ENCODE assay signal across 8 mouse cellular contexts in genomic region chr5:146315268-146315921, GRCm38 (mm10).
DNase-seq lines count a peak whose midpoint lies in the region; ATAC-seq and TF ChIP-seq lines count a peak whose summit lies in the region.

No protein-coding gene starts in this region.

- no peaks in the 10 kb centered on the region for H3K36me3 ChIP-seq in kidney, adult 2 months (ENCODE audit: control insufficient read depth, insufficient read depth, low read length)
- no peaks in the 10 kb centered on the region for H3K36me3 ChIP-seq in embryonic facial prominence, embryonic 11.5 days (replicated peaks; ENCODE audit: control insufficient read depth, insufficient read depth, low read depth, low read length)
- no peaks in the 10 kb centered on the region for H3K36me3 ChIP-seq in hindbrain, embryonic 14.5 days (replicated peaks; ENCODE audit: control insufficient read depth, insufficient read depth)
- H3K36me3 ChIP-seq in lung, embryonic 16.5 days (ENCODE audit: control insufficient read depth, insufficient read depth, low read length) = no peaks in the 10 kb centered on the region

- H3K4me3 ChIP-seq in kidney, adult 2 months (ENCODE audit: insufficient read depth, low read depth, low read length) = no peak overlapping the region
- no peak overlapping the region for H3K4me3 ChIP-seq in embryonic facial prominence, embryonic 11.5 days (ENCODE audit: low read depth, low read length)
- H3K4me3 ChIP-seq in hindbrain, embryonic 14.5 days (replicated peaks; ENCODE audit: low read length) = no peak overlapping the region
- H3K4me3 ChIP-seq in lung, embryonic 16.5 days (ENCODE audit: low read length) = peak overlapping the region; percentile 6; the same call in 1 of the 2 replicates

- no peak for ATAC-seq in embryonic facial prominence, embryonic 11.5 days (replicated peaks; ENCODE audit: insufficient number of reproducible peaks, low FRiP score, low TSS enrichment, low read depth)
- ATAC-seq in hindbrain, embryonic 14.5 days (ENCODE audit: low FRiP score) = peak; percentile 41; the same call in 1 of the 2 replicates
- peak; percentile 76 for ATAC-seq in lung, embryonic 16.5 days (ENCODE audit: low read depth)
- no peak for ATAC-seq in megakaryocyte-erythroid progenitor cell, adult 5-6 weeks (replicated peaks; ENCODE audit: low FRiP score, low TSS enrichment, poor library complexity, severe bottlenecking)

- no peaks in the 10 kb centered on the region for H3K9me3 ChIP-seq in embryonic facial prominence, embryonic 11.5 days (replicated peaks; ENCODE audit: control insufficient read depth, low read length)
- no peaks in the 10 kb centered on the region for H3K9me3 ChIP-seq in hindbrain, embryonic 14.5 days (ENCODE audit: control insufficient read depth, low read length)
- H3K9me3 ChIP-seq in lung, embryonic 16.5 days (ENCODE audit: control insufficient read depth, low read length) = no peaks in the 10 kb centered on the region

- H3K27me3 ChIP-seq in kidney, adult 2 months (replicated peaks; ENCODE audit: control insufficient read depth, insufficient read depth, low read length) = no peaks in the 10 kb centered on the region
- H3K27me3 ChIP-seq in embryonic facial prominence, embryonic 11.5 days (ENCODE audit: control insufficient read depth, insufficient read depth, low read length) = no peaks in the 10 kb centered on the region
- no peaks in the 10 kb centered on the region for H3K27me3 ChIP-seq in hindbrain, embryonic 14.5 days (ENCODE audit: control insufficient read depth, insufficient read depth, low read length)
- H3K27me3 ChIP-seq in lung, embryonic 16.5 days (ENCODE audit: control insufficient read depth, insufficient read depth, low read depth, low read length) = no peaks in the 10 kb centered on the region

- no peak for TF ChIP-seq CTCF in kidney, adult 2 months (conservative IDR thresholded peaks at IDR 0.05; ENCODE audit: insufficient read depth, insufficient read length, low read depth, low read length)

- peak; percentile 42 for DNase-seq in kidney, adult 2 months
- DNase-seq in kidney, postnatal 10 days = no peak
- peak; percentile 48 for DNase-seq in embryonic facial prominence, embryonic 11.5 days (ENCODE audit: low spot score)
- no peak for DNase-seq in hindbrain, embryonic 14.5 days (ENCODE audit: low spot score)
- DNase-seq in adrenal gland, postnatal 14 days = no peak
- no peak for DNase-seq in urinary bladder, postnatal 4 days (ENCODE audit: low spot score in 2 of 2)

- peak overlapping the region; percentile 19 for H3K27ac ChIP-seq in kidney, adult 2 months (ENCODE audit: insufficient read depth, low read depth, low read length)
- no peak overlapping the region for H3K27ac ChIP-seq in embryonic facial prominence, embryonic 11.5 days (replicated peaks; ENCODE audit: low read depth, low read length)
- peak overlapping the region; percentile 54; the same call in 1 of the 2 replicates for H3K27ac ChIP-seq in hindbrain, embryonic 14.5 days
- H3K27ac ChIP-seq in lung, embryonic 16.5 days (ENCODE audit: low read length) = peak overlapping the region; percentile 80

- H3K4me2 ChIP-seq in embryonic facial prominence, embryonic 11.5 days (ENCODE audit: low read depth, low read length) = no peak overlapping the region; the same call in 1 of the 2 replicates
- H3K4me2 ChIP-seq in hindbrain, embryonic 14.5 days (replicated peaks) = no peak overlapping the region; the same call in 1 of the 2 replicates
- peak overlapping the region; percentile 43 for H3K4me2 ChIP-seq in lung, embryonic 16.5 days (ENCODE audit: low read depth, low read length)

- H3K9ac ChIP-seq in embryonic facial prominence, embryonic 11.5 days (replicated peaks; ENCODE audit: low read length) = no peak overlapping the region
- no peak overlapping the region for H3K9ac ChIP-seq in hindbrain, embryonic 14.5 days
- H3K9ac ChIP-seq in lung, embryonic 16.5 days (ENCODE audit: low read length) = peak overlapping the region; percentile 12; the same call in 1 of the 2 replicates

- WGBS in kidney, adult 2 months = 23% methylated on average over 14 of the region's 14 CpGs
- WGBS in embryonic facial prominence, embryonic 11.5 days = 27% methylated on average over 14 of the region's 14 CpGs
- WGBS in hindbrain, embryonic 14.5 days = 51% methylated on average over 14 of the region's 14 CpGs
- WGBS in lung, embryonic 16.5 days = 17% methylated on average over 14 of the region's 14 CpGs

- H3K4me1 ChIP-seq in kidney, adult 2 months (ENCODE audit: control insufficient read depth, insufficient read depth, low read length) = no peaks in the 10 kb centered on the region; the same call in 1 of the 2 replicates
- no peaks in the 10 kb centered on the region for H3K4me1 ChIP-seq in embryonic facial prominence, embryonic 11.5 days (ENCODE audit: control insufficient read depth, insufficient read depth, low read length)
- H3K4me1 ChIP-seq in hindbrain, embryonic 14.5 days (replicated peaks; ENCODE audit: control insufficient read depth, insufficient read depth, low read length) = 0 out of 2 replicates have a peak, but pooled peaks cover 8% of the 10 kb centered on the region
- H3K4me1 ChIP-seq in lung, embryonic 16.5 days (replicated peaks; ENCODE audit: control insufficient read depth, insufficient read depth, low read length) = peaks cover 18% of the 10 kb centered on the region

- no peak for TF ChIP-seq POLR2A in kidney, adult 2 months (IDR thresholded peaks at IDR 0.05; ENCODE audit: low read depth, low read length)

Comparison
In these comparisons a context has a peak if more than half of its experiments do, and no peak if none do; other contexts are left out.
1. DNase-seq: peak in kidney, adult 2 months (single experiment) and embryonic facial prominence, embryonic 11.5 days (single experiment); none in kidney, postnatal 10 days (single experiment), hindbrain, embryonic 14.5 days (single experiment), adrenal gland, postnatal 14 days (single experiment) and urinary bladder, postnatal 4 days (0 of 2).
2. ATAC-seq: peak in hindbrain, embryonic 14.5 days (single experiment) and lung, embryonic 16.5 days (single experiment); none in embryonic facial prominence, embryonic 11.5 days (single experiment) and megakaryocyte-erythroid progenitor cell, adult 5-6 weeks (single experiment).